Comparison of ENCODE assay signal across 1 mouse cellular context in the genomic region with DNA sequence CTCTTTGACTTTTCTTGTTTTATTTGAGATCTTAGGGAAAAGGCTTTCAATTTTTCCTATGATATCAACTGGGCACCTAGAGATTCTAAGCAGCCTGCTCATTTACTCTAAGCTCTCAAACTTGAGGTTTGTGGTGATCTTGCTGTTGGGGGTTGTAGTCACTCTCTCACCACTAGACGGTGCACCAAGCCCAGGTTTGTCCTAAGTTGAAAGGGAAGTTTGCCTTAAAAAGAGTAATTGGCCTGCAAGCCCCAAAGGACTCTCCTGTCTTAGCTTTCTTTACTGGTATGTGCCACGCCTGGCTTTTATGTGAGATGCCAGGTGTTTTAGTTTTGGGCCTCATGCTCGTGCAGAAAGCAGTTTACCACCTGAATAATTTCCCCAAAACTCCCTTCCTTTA. TPM values are rescaled to one million over a fixed set of nuclear protein-coding genes. Genes with fewer than 3 reads are reported as not detected.
"Had no signal": no experiment of that assay in that cellular context is flagged by ENCODE, and none has a peak within 500 bp of the region (broad histone marks: within the 10 kb centered on the region; RNA-seq: fewer than 3 reads in every experiment).

No protein-coding gene starts in this region.

RNA-seq across cellular contexts. Expression of a gene that starts 12.7 kb away (rescaled TPM):
- total RNA-seq: neutrophil, adult 5-6 weeks had no signal
